Mouse (Mus musculus) liver, embryonic 16.5 days (tissue): ENCODE measurements around the gene Kifc5b. TPM values are rescaled to one million over a fixed set of nuclear protein-coding genes. Genes with fewer than 3 reads are reported as not detected.

Source experiments
- ATAC-seq: fragments of 200-750 bp; cut with Nextera tagmentation; 2 replicates; pipeline ENCODE4 v1.8.0; 2017; ENCODE audit warnings: low read depth, mild to moderate bottlenecking, moderate number of reproducible peaks, moderate library complexity
- H3K27ac ChIP-seq: fragments of 300-500 bp; sonication (generic); 2 replicates; pipeline ENCODE4 v1.5.1; 2014; ENCODE audit warnings: mild to moderate bottlenecking, low read length
- H3K27me3 ChIP-seq: fragments of 300-500 bp; sonication (generic); 2 replicates; pipeline ENCODE4 v1.6.1; 2014; ENCODE audit warnings: low read depth, low read length, mixed read lengths; ENCODE audit not compliant: control insufficient read depth, insufficient read depth
- H3K36me3 ChIP-seq: fragments of 300-500 bp; sonication (generic); 2 replicates; pipeline ENCODE4 v1.6.1; 2014; ENCODE audit warnings: mild to moderate bottlenecking; ENCODE audit not compliant: control insufficient read depth, insufficient read depth
- H3K4me1 ChIP-seq: fragments of 300-500 bp; sonication (generic); 2 replicates; pipeline ENCODE4 v1.6.1; 2014; ENCODE audit warnings: low read depth, low read length, mixed read lengths; ENCODE audit not compliant: control insufficient read depth
- H3K4me2 ChIP-seq: fragments of 300-500 bp; sonication (generic); 2 replicates; pipeline ENCODE4 v1.6.1; 2014; ENCODE audit warnings: low read depth, low read length, mixed read lengths
- H3K4me3 ChIP-seq: fragments of 300-500 bp; sonication (generic); 2 replicates; pipeline ENCODE4 v1.5.1; 2014; ENCODE audit warnings: low read depth, mild to moderate bottlenecking, low read length
- H3K9ac ChIP-seq: fragments of 300-500 bp; sonication (generic); 2 replicates; pipeline ENCODE4 v1.6.1; 2014; ENCODE audit warnings: low read depth, low read length
- H3K9me3 ChIP-seq: fragments of 300-500 bp; sonication (generic); replicated peaks from 2 replicates; pipeline ENCODE4 v1.6.1; 2016; ENCODE audit warnings: low read length; ENCODE audit not compliant: control insufficient read depth
- WGBS: fragments of 180-500 bp; shearing (Covaris S2); extraction: QIAGEN DNeasy Blood & Tissue Kit; methylation state at CpG from one replicate; pipeline ENCODE4 v1.1.7; 2014; ENCODE audit not compliant: insufficient replicate concordance; 5-methylcytosine and 5-hydroxymethylcytosine counted together
- polyA plus RNA-seq: library from polyadenylated mRNA; unstranded; fragments of >200 nt; fragmentation: Nextera tagmentation; extraction: Ambion mirVana; gene quantifications from 2 replicates; pipeline ENCODE4 v1.2.1, GENCODE M21; 2015

Gene Kifc5b
- polyA plus RNA-seq, 1 experiment from 2014 or later = 5.3 TPM

DNA sequence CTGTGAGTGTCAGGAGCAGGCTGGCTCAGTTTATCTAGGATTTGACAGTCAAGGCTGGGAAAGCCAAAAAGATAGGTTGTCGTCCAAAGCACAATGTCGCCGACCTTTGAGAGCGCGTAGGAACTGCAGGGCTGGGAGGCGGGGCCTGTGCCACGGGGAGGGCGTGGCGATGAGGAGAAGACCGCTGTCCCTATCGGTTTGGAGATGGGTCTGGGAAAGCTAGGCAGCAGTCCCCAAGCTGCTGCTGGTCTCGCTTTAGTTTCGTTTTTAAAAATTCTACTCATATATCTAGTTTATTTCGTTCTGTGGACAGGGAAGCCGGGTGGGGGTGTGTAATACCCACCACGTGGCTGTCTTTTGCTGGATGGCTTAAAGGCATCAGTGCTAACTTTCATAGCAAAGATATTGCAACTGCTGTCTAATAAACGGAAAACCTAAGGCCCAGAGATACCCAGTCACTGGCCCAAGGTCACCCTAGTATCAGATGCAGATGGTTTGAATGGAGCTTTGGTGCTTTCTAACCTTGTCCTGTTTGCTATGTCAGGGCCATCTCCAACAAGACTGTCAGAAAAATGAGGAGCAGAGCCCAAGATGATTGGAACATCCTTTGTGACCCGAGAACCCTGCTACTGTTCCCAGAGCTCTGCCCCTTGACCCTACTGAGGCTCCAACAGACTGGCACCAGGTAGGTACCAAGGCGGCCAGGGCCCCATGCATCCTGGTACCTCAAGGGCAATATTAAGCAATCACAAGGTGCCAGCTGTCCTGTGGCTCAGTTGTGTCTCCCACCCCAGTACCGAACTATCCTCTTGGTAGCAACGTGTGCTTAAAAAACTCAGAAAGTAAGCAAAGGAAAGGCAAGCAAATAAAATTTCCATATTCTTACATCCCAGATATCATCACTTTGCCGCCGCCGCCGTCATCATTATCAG is 31.6 kb upstream of the Kifc5b start:
- H3K4me3 ChIP-seq = peak overlapping the region; percentile 61
- peak; percentile 80 for ATAC-seq
- peak overlapping the region; percentile 95 for H3K4me2 ChIP-seq
- H3K4me1 ChIP-seq = peaks cover 20% of the 10 kb centered on the region
- peaks cover 6% of the 10 kb centered on the region; the same call in 1 of the 2 replicates for H3K27me3 ChIP-seq
- no peaks in the 10 kb centered on the region for H3K36me3 ChIP-seq
- no peaks in the 10 kb centered on the region for H3K9me3 ChIP-seq
- peak overlapping the region; percentile 40 for H3K9ac ChIP-seq
- H3K27ac ChIP-seq = peak overlapping the region; percentile 54
- 9% methylated on average over 25 of the region's 25 CpGs for WGBS

- no peak overlapping the region for H3K27ac ChIP-seq
- peak; percentile 73 for ATAC-seq
- no peaks in the 10 kb centered on the region for H3K9me3 ChIP-seq
Observed at GRCm38 (mm10) chr17:26886047-26886749, 30.7 kb upstream of the Kifc5b start.

GRCm38 (mm10) chr17:26887926-26888325 is 29.0 kb upstream of the Kifc5b start:
- Histone ChIP-seq H3K4me2 (no peak overlapping the region), H3K27ac (no peak overlapping the region), H3K4me3 (no peak overlapping the region), H3K9ac (no peak overlapping the region), H3K9me3 (no peaks in the 10 kb centered on the region), H3K36me3 (no peaks in the 10 kb centered on the region), H3K4me1 (peaks cover 20% of the 10 kb centered on the region), H3K27me3 (peaks cover 6% of the 10 kb centered on the region; the same call in 1 of the 2 replicates)
- ATAC-seq = no peak
- 39% methylated on average over 3 of the region's 3 CpGs for WGBS

More at GRCm38 (mm10) chr17:26886047-26886749, 30.7 kb upstream of the Kifc5b start:
- Histone ChIP-seq H3K36me3 (no peaks in the 10 kb centered on the region), H3K4me2 (peak overlapping the region; percentile 95), H3K4me3 (peak overlapping the region; percentile 61), H3K27me3 (peaks cover 6% of the 10 kb centered on the region; the same call in 1 of the 2 replicates), H3K9ac (peak overlapping the region; percentile 40), H3K4me1 (peaks cover 20% of the 10 kb centered on the region)
- WGBS = 7% methylated on average over 30 of the region's 30 CpGs

GRCm38 (mm10) chr17:26892635-26893375 is 24.1 kb upstream of the Kifc5b start:
- Histone ChIP-seq H3K9ac (no peak overlapping the region), H3K36me3 (no peaks in the 10 kb centered on the region), H3K4me2 (no peak overlapping the region), H3K4me3 (no peak overlapping the region), H3K4me1 (no peaks in the 10 kb centered on the region), H3K27ac (no peak overlapping the region), H3K27me3 (no peaks in the 10 kb centered on the region), H3K9me3 (no peaks in the 10 kb centered on the region)
- ATAC-seq = no peak
- WGBS = 54% methylated on average over 16 of the region's 16 CpGs

- H3K4me2 ChIP-seq = no peak overlapping the region
- no peaks in the 10 kb centered on the region for H3K27me3 ChIP-seq
- no peak overlapping the region for H3K9ac ChIP-seq
- no peak overlapping the region for H3K27ac ChIP-seq
- no peaks in the 10 kb centered on the region for H3K4me1 ChIP-seq
- H3K36me3 ChIP-seq = no peaks in the 10 kb centered on the region
- no peaks in the 10 kb centered on the region for H3K9me3 ChIP-seq
- H3K4me3 ChIP-seq = no peak overlapping the region
- WGBS = 52% methylated on average over 6 of the region's 6 CpGs
- ATAC-seq = no peak
Observed at GRCm38 (mm10) chr17:26893492-26893891, 23.4 kb upstream of the Kifc5b start.

- no peak overlapping the region for H3K4me2 ChIP-seq
- no peak overlapping the region for H3K9ac ChIP-seq
- 76% methylated on average over 6 of the region's 6 CpGs for WGBS
- no peaks in the 10 kb centered on the region for H3K27me3 ChIP-seq
- no peaks in the 10 kb centered on the region for H3K9me3 ChIP-seq
- no peak overlapping the region for H3K4me3 ChIP-seq
- H3K27ac ChIP-seq = no peak overlapping the region
- no peak for ATAC-seq
- H3K4me1 ChIP-seq = no peaks in the 10 kb centered on the region
- no peaks in the 10 kb centered on the region for H3K36me3 ChIP-seq
Observed at GRCm38 (mm10) chr17:26894342-26894741, 22.5 kb upstream of the Kifc5b start.

DNA sequence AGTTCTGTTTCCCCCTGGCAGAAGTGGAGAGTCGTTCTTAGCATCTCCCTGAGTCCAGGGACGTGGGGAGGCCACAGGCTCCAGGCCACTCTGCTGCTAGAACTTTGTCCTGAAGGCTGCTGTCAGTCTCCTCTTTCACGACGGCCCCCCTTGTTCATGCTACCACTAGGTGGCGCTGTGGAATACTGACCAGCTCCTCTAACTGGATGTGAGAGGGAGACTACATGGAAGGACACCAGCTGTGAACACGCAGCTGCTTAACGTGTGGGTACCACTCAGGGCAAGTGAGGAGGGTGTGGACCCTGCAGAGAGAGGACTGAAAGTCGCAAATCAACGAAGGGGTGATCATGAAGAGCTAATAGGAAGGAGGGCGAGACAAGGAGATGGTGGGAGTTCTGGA is 21.3 kb upstream of the Kifc5b start:
- Histone ChIP-seq H3K4me2 (no peak overlapping the region), H3K27ac (no peak overlapping the region), H3K9me3 (no peaks in the 10 kb centered on the region), H3K4me1 (no peaks in the 10 kb centered on the region), H3K4me3 (no peak overlapping the region), H3K36me3 (no peaks in the 10 kb centered on the region), H3K9ac (no peak overlapping the region), H3K27me3 (no peaks in the 10 kb centered on the region)
- 12% methylated on average over 10 of the region's 10 CpGs for WGBS
- no peak for ATAC-seq

- no peaks in the 10 kb centered on the region for H3K9me3 ChIP-seq
- H3K4me1 ChIP-seq = no peaks in the 10 kb centered on the region
- H3K27me3 ChIP-seq = no peaks in the 10 kb centered on the region
- H3K9ac ChIP-seq = no peak overlapping the region
- H3K4me2 ChIP-seq = no peak overlapping the region
- H3K4me3 ChIP-seq = no peak overlapping the region
- 62% methylated on average over 6 of the region's 6 CpGs for WGBS
- no peak overlapping the region for H3K27ac ChIP-seq
- H3K36me3 ChIP-seq = no peaks in the 10 kb centered on the region
- ATAC-seq = no peak
Observed at GRCm38 (mm10) chr17:26900916-26901315, 16.0 kb upstream of the Kifc5b start.
